Mouse (Mus musculus): ENCODE results near the gene Pcsk1n.
A peak's percentile ranks its signal among the peaks of the same experiment; 100 is the strongest.

The Pcsk1n gene

GRCm38 (mm10) chrX:7947108-7947899, 27.7 kb downstream of the Pcsk1n start, which contains the start of gene Hdac6:
Hdac6 (minus strand) TSS chrX:7947889.
- DNase-seq = no peak

GRCm38 (mm10) chrX:7947900-7948492, 28.4 kb downstream of the Pcsk1n start:
- peak; percentile 92 for DNase-seq

DNA sequence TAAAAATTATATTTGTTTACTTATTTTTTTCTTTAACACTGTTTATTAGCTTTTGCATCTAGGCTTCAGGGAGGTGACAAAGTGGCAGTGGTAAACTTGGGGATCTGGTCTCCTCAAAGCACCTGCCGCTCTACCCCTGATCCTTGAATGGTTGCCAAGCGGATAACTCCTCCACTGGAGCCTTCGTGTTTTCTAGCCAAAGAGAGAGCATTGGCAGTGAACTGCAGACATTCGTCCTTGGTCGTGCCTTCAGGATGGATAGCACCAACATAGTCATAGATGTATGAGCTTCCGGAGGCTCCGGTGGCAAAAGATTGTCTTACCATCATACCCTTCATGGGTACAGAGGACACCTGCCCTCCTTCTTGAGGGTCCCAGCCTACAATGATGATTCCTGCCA, 30.5 kb downstream of the Pcsk1n start:
- DNase-seq = no peak

- DNase-seq = no peak
Observed at GRCm38 (mm10) chrX:7958868-7959267, 39.2 kb downstream of the Pcsk1n start.

- no peak for DNase-seq
Observed at GRCm38 (mm10) chrX:7963829-7964626, 44.4 kb downstream of the Pcsk1n start.

GRCm38 (mm10) chrX:7966161-7966560, 46.5 kb downstream of the Pcsk1n start:
- no peak for DNase-seq

DNA sequence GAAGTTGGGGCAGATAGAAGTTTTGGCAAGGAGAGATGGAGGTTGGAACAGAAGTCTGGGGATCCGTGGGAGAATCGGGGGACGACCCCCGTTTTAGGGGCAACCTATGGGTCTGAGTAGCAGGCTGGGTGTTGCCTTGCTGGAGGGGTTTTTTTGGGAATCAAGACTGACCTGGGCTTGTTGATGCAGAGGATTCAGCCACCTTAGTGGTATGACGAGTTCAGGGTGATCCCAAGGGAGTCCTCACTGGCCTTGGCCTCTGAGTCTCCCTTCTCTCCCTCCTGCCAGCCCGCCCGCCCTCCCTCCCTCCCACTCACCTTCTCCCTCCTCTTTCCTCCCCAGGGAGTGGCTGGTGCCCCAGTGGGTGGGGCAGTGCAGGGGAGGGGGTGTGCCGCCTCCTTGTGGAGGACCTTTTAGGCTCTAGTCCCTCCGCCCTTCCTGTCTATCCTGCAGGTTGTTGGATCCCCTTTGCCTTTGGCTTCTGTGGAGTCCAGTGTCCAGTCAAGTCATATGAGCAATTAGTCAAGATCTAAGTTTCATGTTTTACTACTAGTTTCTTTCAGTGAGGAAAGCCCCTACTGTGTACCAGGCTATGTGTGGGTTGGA, 48.1 kb downstream of the Pcsk1n start:
- no peak for DNase-seq

DNA sequence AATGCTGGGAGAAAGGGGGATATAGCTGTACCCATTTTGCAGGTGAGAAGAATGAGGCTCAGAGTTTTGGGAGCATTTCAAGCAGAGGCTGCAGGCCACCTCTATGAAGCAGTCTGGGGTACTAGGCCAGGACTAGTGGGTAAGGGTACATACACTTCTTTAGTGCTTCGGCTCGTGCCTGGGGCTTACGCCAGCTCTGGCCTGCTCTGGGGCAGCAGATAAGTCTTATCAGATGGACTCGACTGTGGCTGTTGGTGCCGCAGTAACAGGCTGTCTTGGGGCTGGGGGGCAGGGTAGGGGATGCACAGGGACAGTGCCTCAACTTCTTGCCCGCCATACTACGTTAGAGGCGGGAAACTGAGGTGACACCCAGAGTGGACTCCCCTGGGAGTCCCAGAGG, 48.6 kb downstream of the Pcsk1n start:
- DNase-seq = no peak

GRCm38 (mm10) chrX:7968899-7969298, 49.3 kb downstream of the Pcsk1n start:
- no peak for DNase-seq

- DNase-seq = no peak
Observed at GRCm38 (mm10) chrX:7971292-7971691, 51.7 kb downstream of the Pcsk1n start.
